Mouse (Mus musculus): ENCODE data around the gene Gm20388. TPM values are rescaled to one million over a fixed set of nuclear protein-coding genes. Genes with fewer than 3 reads are reported as not detected.
A peak's percentile ranks its signal among the peaks of the same experiment; 100 is the strongest.
"Not testable (repeated sequence)": the region's sequence is repeated elsewhere in the genome, so short reads cannot be mapped to it uniquely, and the experiment has no call there.

The Gm20388 gene
- polyA plus RNA-seq, 1 experiment from 2014 or later, result not detected

DNA sequence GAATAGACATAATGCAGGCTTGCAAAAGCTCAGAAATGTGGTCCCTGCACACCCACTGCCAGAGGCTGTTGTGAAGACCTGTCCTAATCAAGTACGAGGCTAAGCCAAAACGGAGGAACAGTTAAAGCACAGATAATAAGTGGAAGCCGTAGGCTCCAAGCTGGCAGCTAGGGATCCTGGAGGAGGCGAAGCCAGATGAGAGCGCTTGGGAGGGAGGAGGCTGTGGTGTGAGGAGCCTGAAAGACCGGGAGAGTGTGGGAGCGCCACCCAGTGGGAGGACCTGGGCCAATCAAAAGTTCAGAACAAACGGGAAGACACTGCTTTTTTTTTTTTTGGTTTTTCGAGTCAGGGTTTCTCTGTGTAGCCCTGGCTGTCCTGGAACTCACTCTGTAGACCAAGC lies 3280.0 kb downstream of the Gm20388 start:
- peaks cover 4 to 8% of the 10 kb centered on the region in 2 experiments; a peak in 2 of 4 replicates for H3K4me1 ChIP-seq (ENCODE audit: control insufficient read depth in 2 of 2, insufficient read depth in 2 of 2, low read length in 2 of 2)
- H3K4me3 ChIP-seq (ENCODE audit: control insufficient read depth in 1 of 2, insufficient read depth in 1 of 2, low read depth in 1 of 2, low read length in 2 of 2), result no peak overlapping the region
- peak overlapping the region; percentile 32 for H3K4me2 ChIP-seq (ENCODE audit: low read length)
- H3K9me3 ChIP-seq (ENCODE audit: control insufficient read depth, low read length), result no peaks in the 10 kb centered on the region
- no peaks in the 10 kb centered on the region for H3K36me3 ChIP-seq (ENCODE audit: control insufficient read depth, insufficient read depth, low read length)
- no peak overlapping the region for H3K9ac ChIP-seq (ENCODE audit: low read length)
- WGBS, result 0% methylated on average over 9 of the region's 9 CpGs
- H3K27ac ChIP-seq (replicated peaks in 1 of 2; ENCODE audit: control insufficient read depth in 1 of 2, insufficient read depth in 1 of 2, low read depth in 2 of 2, low read length in 2 of 2), result no peak overlapping the region
- ATAC-seq (ENCODE audit: insufficient number of reproducible peaks, insufficient read depth, low FRiP score, low read depth), result no peak
- no peaks in the 10 kb centered on the region for H3K27me3 ChIP-seq (ENCODE audit: control insufficient read depth, insufficient read depth, low read length)

DNA sequence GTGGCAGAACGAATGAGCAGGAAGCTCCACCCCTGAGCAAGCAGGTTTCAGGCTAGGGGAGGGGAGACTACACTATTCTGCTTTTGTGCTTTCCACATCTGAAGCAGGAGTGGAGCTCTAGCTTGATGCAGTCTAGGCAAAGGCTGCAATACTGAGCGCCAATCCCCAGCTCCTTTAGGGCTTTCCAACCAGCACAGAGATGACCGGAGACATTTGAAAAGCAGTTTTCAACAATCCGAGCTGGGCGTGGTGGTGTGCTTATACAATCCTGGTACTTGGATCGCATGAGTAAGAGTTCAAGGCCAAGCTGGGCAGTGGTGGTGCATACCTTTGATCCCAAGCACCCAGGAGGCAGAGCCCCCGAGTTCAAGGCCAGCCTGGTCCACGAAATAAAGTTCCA lies 3281.3 kb downstream of the Gm20388 start:
- no peak overlapping the region for H3K9ac ChIP-seq (ENCODE audit: low read length)
- ATAC-seq (ENCODE audit: insufficient number of reproducible peaks, insufficient read depth, low FRiP score, low read depth), result no peak
- H3K4me2 ChIP-seq (ENCODE audit: low read length), result no peak overlapping the region
- H3K27me3 ChIP-seq (ENCODE audit: control insufficient read depth, insufficient read depth, low read length), result no peaks in the 10 kb centered on the region
- H3K27ac ChIP-seq (replicated peaks in 1 of 2; ENCODE audit: control insufficient read depth in 1 of 2, insufficient read depth in 1 of 2, low read depth in 2 of 2, low read length in 2 of 2), result no peak overlapping the region
- no peaks in the 10 kb centered on the region for H3K36me3 ChIP-seq (ENCODE audit: control insufficient read depth, insufficient read depth, low read length)
- H3K9me3 ChIP-seq (ENCODE audit: control insufficient read depth, low read length), result no peaks in the 10 kb centered on the region
- 0 out of 4 replicates have a peak, but pooled peaks cover 0 to 4% of the 10 kb centered on the region in 2 experiments for H3K4me1 ChIP-seq (ENCODE audit: control insufficient read depth in 2 of 2, insufficient read depth in 2 of 2, low read length in 2 of 2)
- H3K4me3 ChIP-seq (ENCODE audit: control insufficient read depth in 1 of 2, insufficient read depth in 1 of 2, low read depth in 1 of 2, low read length in 2 of 2), result no peak overlapping the region
- WGBS, result 61% methylated on average over 7 of the region's 8 CpGs

- no peaks in the 10 kb centered on the region for H3K27me3 ChIP-seq (ENCODE audit: control insufficient read depth, insufficient read depth, low read length)
Measured at GRCm38 (mm10) chr8:123193771-123194170, 3283.1 kb downstream of the Gm20388 start.

DNA sequence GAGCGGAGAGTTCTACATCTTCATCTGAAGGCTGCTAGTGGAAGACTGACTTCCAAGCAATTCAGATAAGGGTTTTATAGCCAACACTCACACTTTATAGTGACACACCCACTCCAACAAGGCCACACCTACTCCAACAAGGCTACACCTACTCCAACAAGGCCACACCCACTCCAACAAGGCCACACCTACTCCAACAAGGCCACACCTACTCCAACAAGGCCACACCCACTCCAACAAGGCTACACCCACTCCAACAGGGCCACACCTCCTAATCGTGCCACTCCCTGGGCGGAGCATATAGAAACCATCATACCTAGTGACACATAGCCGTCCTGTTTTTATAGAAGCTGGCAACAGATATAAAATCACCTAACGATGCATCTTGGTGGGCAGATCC lies 3286.4 kb downstream of the Gm20388 start:
- H3K4me3 ChIP-seq (ENCODE audit: control insufficient read depth in 1 of 2, insufficient read depth in 1 of 2, low read depth in 1 of 2, low read length in 2 of 2); H3K27ac ChIP-seq (replicated peaks in 1 of 2; ENCODE audit: control insufficient read depth in 1 of 2, insufficient read depth in 1 of 2, low read depth in 2 of 2, low read length in 2 of 2); H3K4me2 ChIP-seq (ENCODE audit: low read length); H3K4me1 ChIP-seq (ENCODE audit: control insufficient read depth in 2 of 2, insufficient read depth in 2 of 2, low read length in 2 of 2); ATAC-seq (ENCODE audit: insufficient number of reproducible peaks, insufficient read depth, low FRiP score, low read depth); H3K27me3 ChIP-seq (ENCODE audit: control insufficient read depth, insufficient read depth, low read length); H3K9me3 ChIP-seq (ENCODE audit: control insufficient read depth, low read length); H3K9ac ChIP-seq (ENCODE audit: low read length); H3K36me3 ChIP-seq (ENCODE audit: control insufficient read depth, insufficient read depth, low read length): not testable (repeated sequence)
- WGBS, result 71% methylated on average over 5 of the region's 5 CpGs

More at GRCm38 (mm10) chr8:123193771-123194170, 3283.1 kb downstream of the Gm20388 start:
- Histone ChIP-seq H3K9ac (ENCODE audit: low read length) (no peak overlapping the region), H3K9me3 (ENCODE audit: control insufficient read depth, low read length) (no peaks in the 10 kb centered on the region), H3K4me3 (ENCODE audit: control insufficient read depth in 1 of 2, insufficient read depth in 1 of 2, low read depth in 1 of 2, low read length in 2 of 2) (no peak overlapping the region), H3K4me1 (ENCODE audit: control insufficient read depth in 2 of 2, insufficient read depth in 2 of 2, low read length in 2 of 2) (0 out of 4 replicates have a peak, but pooled peaks cover 0 to 4% of the 10 kb centered on the region in 2 experiments), H3K27ac (replicated peaks in 1 of 2; ENCODE audit: control insufficient read depth in 1 of 2, insufficient read depth in 1 of 2, low read depth in 2 of 2, low read length in 2 of 2) (no peak overlapping the region), H3K36me3 (ENCODE audit: control insufficient read depth, insufficient read depth, low read length) (no peaks in the 10 kb centered on the region), H3K4me2 (ENCODE audit: low read length) (no peak overlapping the region)
- ATAC-seq (ENCODE audit: insufficient number of reproducible peaks, insufficient read depth, low FRiP score, low read depth), result no peak
- 89% methylated on average over 9 of the region's 9 CpGs for WGBS

GRCm38 (mm10) chr8:123199864-123200263 lies 3289.2 kb downstream of the Gm20388 start:
- 55% methylated on average over 14 of the region's 14 CpGs for WGBS
- H3K36me3 ChIP-seq (ENCODE audit: control insufficient read depth, insufficient read depth, low read length), result peaks cover 12% of the 10 kb centered on the region
- no peak overlapping the region for H3K4me3 ChIP-seq (ENCODE audit: control insufficient read depth in 1 of 2, insufficient read depth in 1 of 2, low read depth in 1 of 2, low read length in 2 of 2)
- no peak overlapping the region for H3K9ac ChIP-seq (ENCODE audit: low read length)
- ATAC-seq (ENCODE audit: insufficient number of reproducible peaks, insufficient read depth, low FRiP score, low read depth), result no peak
- H3K4me2 ChIP-seq (ENCODE audit: low read length), result no peak overlapping the region
- H3K4me1 ChIP-seq (ENCODE audit: control insufficient read depth in 2 of 2, insufficient read depth in 2 of 2, low read length in 2 of 2), result no peaks in the 10 kb centered on the region
- H3K27ac ChIP-seq (replicated peaks in 1 of 2; ENCODE audit: control insufficient read depth in 1 of 2, insufficient read depth in 1 of 2, low read depth in 2 of 2, low read length in 2 of 2), result no peak overlapping the region
- H3K9me3 ChIP-seq (ENCODE audit: control insufficient read depth, low read length), result no peaks in the 10 kb centered on the region
- H3K27me3 ChIP-seq (ENCODE audit: control insufficient read depth, insufficient read depth, low read length), result no peaks in the 10 kb centered on the region; the same call in 1 of the 2 replicates

- WGBS, result 28% methylated on average over 5 of the region's 5 CpGs
- H3K9ac ChIP-seq (ENCODE audit: low read length), result no peak overlapping the region
- H3K4me3 ChIP-seq (ENCODE audit: control insufficient read depth in 1 of 2, insufficient read depth in 1 of 2, low read depth in 1 of 2, low read length in 2 of 2), result no peak overlapping the region
- no peak overlapping the region for H3K4me2 ChIP-seq (ENCODE audit: low read length)
- H3K4me1 ChIP-seq (ENCODE audit: control insufficient read depth in 2 of 2, insufficient read depth in 2 of 2, low read length in 2 of 2), result no peaks in the 10 kb centered on the region
- H3K36me3 ChIP-seq (ENCODE audit: control insufficient read depth, insufficient read depth, low read length), result peaks cover 33% of the 10 kb centered on the region
- no peak for ATAC-seq (ENCODE audit: insufficient number of reproducible peaks, insufficient read depth, low FRiP score, low read depth)
- no peaks in the 10 kb centered on the region; the same call in 1 of the 2 replicates for H3K27me3 ChIP-seq (ENCODE audit: control insufficient read depth, insufficient read depth, low read length)
- H3K9me3 ChIP-seq (ENCODE audit: control insufficient read depth, low read length), result no peaks in the 10 kb centered on the region
- no peak overlapping the region for H3K27ac ChIP-seq (replicated peaks in 1 of 2; ENCODE audit: control insufficient read depth in 1 of 2, insufficient read depth in 1 of 2, low read depth in 2 of 2, low read length in 2 of 2)
Measured at GRCm38 (mm10) chr8:123202288-123202687, 3291.6 kb downstream of the Gm20388 start.

DNA sequence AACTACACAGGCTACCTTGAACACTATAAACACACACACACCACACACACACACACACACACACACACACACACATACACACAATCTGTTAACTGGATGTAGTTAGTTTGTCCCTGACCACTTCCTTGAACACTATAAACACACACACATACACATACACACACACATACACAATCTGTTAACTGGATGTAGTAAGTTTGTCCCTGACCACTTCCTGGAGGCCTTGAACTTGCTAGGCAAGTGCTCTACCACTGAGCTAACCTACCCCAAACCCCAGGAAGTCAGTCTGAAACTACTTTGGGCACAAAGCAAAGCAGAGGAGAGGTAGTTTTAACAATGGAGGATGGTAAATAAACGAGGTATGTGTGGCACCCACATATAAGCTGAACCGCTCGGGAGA lies 3292.9 kb downstream of the Gm20388 start:
- Histone ChIP-seq H3K9ac (ENCODE audit: low read length) (no peak overlapping the region), H3K36me3 (ENCODE audit: control insufficient read depth, insufficient read depth, low read length) (peaks cover 45% of the 10 kb centered on the region), H3K27me3 (ENCODE audit: control insufficient read depth, insufficient read depth, low read length) (no peaks in the 10 kb centered on the region; the same call in 1 of the 2 replicates), H3K4me2 (ENCODE audit: low read length) (no peak overlapping the region), H3K27ac (replicated peaks in 1 of 2; ENCODE audit: control insufficient read depth in 1 of 2, insufficient read depth in 1 of 2, low read depth in 2 of 2, low read length in 2 of 2) (no peak overlapping the region), H3K4me3 (ENCODE audit: control insufficient read depth in 1 of 2, insufficient read depth in 1 of 2, low read depth in 1 of 2, low read length in 2 of 2) (no peak overlapping the region), H3K4me1 (ENCODE audit: control insufficient read depth in 2 of 2, insufficient read depth in 2 of 2, low read length in 2 of 2) (no peaks in the 10 kb centered on the region), H3K9me3 (ENCODE audit: control insufficient read depth, low read length) (no peaks in the 10 kb centered on the region)
- WGBS, result 79% methylated on average over 3 of the region's 3 CpGs
- ATAC-seq (ENCODE audit: insufficient number of reproducible peaks, insufficient read depth, low FRiP score, low read depth), result no peak

DNA sequence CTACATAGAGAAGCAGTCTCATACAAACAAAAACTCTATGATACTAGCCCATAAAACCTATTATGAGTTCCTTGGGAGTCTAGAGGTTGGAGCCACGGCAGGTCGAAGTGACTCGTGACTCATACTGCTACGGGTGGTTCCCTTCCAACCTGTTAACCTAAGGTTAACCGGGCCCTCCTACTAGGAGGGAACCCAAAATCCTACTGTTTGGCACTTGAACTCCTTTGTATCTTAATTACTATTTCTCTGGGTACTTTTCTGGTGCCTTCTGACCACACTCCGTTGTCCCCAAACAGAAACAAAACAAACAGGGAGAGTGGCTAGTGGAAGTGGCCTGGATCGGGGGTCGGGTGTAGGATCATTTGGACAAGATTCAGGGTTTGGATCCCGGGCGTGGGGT lies 3301.2 kb downstream of the Gm20388 start:
- H3K4me1 ChIP-seq (ENCODE audit: control insufficient read depth in 2 of 2, insufficient read depth in 2 of 2, low read length in 2 of 2), result peaks cover 13 to 19% of the 10 kb centered on the region in 2 experiments
- H3K27me3 ChIP-seq (ENCODE audit: control insufficient read depth, insufficient read depth, low read length), result no peaks in the 10 kb centered on the region
- H3K9ac ChIP-seq (ENCODE audit: low read length), result peak overlapping the region; percentile 96
- 40% methylated on average over 10 of the region's 10 CpGs for WGBS
- H3K9me3 ChIP-seq (ENCODE audit: control insufficient read depth, low read length), result no peaks in the 10 kb centered on the region
- peak overlapping the region; percentile 65 for H3K4me2 ChIP-seq (ENCODE audit: low read length)
- no peak overlapping the region for H3K27ac ChIP-seq (replicated peaks in 1 of 2; ENCODE audit: control insufficient read depth in 1 of 2, insufficient read depth in 1 of 2, low read depth in 2 of 2, low read length in 2 of 2)
- ATAC-seq (ENCODE audit: insufficient number of reproducible peaks, insufficient read depth, low FRiP score, low read depth), result no peak
- H3K4me3 ChIP-seq (ENCODE audit: control insufficient read depth in 1 of 2, insufficient read depth in 1 of 2, low read depth in 1 of 2, low read length in 2 of 2), result peak overlapping the region; percentile 82 to 91
- peaks cover 38% of the 10 kb centered on the region for H3K36me3 ChIP-seq (ENCODE audit: control insufficient read depth, insufficient read depth, low read length)

Data from heart, embryonic 14.5 days (tissue).